8 mouse cellular contexts compared by ENCODE assay signal in the genomic region with DNA sequence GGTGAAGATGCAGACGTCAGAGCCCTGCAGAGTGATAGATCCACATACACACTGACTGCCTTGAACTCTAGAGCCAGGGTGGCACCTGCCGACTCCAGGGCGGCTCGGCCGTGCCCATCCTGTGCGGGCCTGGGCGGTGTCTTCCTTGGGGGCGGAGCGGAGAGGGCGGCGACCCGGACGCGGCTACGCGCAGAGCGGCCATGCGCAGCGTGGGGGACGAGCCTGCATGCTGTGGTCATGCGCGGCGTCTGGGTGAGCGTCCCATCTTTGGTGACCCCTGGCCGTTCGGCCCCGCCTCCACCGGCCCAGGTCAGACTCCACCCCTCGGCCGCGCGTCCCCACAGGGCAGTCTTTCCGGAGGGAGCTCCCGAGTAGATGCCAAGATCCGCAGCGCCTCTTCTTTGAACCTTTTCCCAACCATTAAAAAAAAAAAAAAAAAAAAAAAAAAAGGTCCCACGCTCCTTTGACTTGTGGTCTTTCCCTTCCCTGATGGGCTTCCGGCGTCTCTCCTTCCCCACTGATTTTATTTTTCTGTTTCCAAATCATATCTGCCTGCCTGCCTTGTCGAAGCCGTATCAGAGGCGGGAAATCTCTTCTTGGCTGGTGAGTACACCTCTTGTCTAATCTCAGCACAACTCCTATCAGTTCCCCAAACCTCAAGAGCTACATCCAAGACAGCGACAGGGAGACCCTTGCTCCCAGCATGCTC. TPM values are rescaled to one million over a fixed set of nuclear protein-coding genes. Genes with fewer than 3 reads are reported as not detected.
DNase-seq lines count a peak whose midpoint lies in the region; ATAC-seq and TF ChIP-seq lines count a peak whose summit lies in the region.

A gene (plus strand): TSS at position 214 of the 709 bp plus-strand sequence.

- TF ChIP-seq POLR2A in olfactory bulb, adult 2 months (IDR thresholded peaks at IDR 0.05; ENCODE audit: insufficient read depth, low read depth, low read length), result no peak
- TF ChIP-seq POLR2A in thymus, adult 2 months (IDR thresholded peaks at IDR 0.05; ENCODE audit: control insufficient read depth, extremely low read depth, insufficient read depth, low read length, poor library complexity), result no peak

- H3K27me3 ChIP-seq in E14TG2a.4 (ENCODE audit: insufficient read depth, low read length), result no peaks in the 10 kb centered on the region
- no peaks in the 10 kb centered on the region for H3K27me3 ChIP-seq in lung, embryonic 15.5 days
- no peaks in the 10 kb centered on the region for H3K27me3 ChIP-seq in thymus, adult 2 months (ENCODE audit: control insufficient read depth, insufficient read depth, low read length)

- H3K4me2 ChIP-seq in lung, embryonic 15.5 days, result peak within 1 kb of the TSS; percentile 67

- H3K36me3 ChIP-seq in E14TG2a.4 (ENCODE audit: insufficient read depth, low read length), result peaks cover 89% of the 10 kb centered on the region
- peaks cover 35% of the 10 kb centered on the region for H3K36me3 ChIP-seq in lung, embryonic 15.5 days
- H3K36me3 ChIP-seq in thymus, adult 2 months (ENCODE audit: control insufficient read depth, insufficient read depth, low read length), result peaks cover 8% of the 10 kb centered on the region

- ATAC-seq in frontal cortex, adult (ENCODE audit: low TSS enrichment), result peak; percentile 78
- peak; percentile 80 to 81 for ATAC-seq in hematopoietic stem cell, adult 5-6 weeks (replicated peaks in 1 of 2; ENCODE audit: insufficient read depth in 1 of 2, low FRiP score in 2 of 2, low TSS enrichment in 1 of 2, low read depth in 1 of 2, poor library complexity in 2 of 2, severe bottlenecking in 2 of 2)
- peak; percentile 87 for ATAC-seq in lung, embryonic 15.5 days (ENCODE audit: borderline replicate concordance, extremely low read depth, low FRiP score, low TSS enrichment)

- H3K4me1 ChIP-seq in E14TG2a.4 (replicated peaks; ENCODE audit: low read depth, low read length), result peaks cover 92% of the 10 kb centered on the region
- H3K4me1 ChIP-seq in lung, embryonic 15.5 days, result peaks cover 57% of the 10 kb centered on the region
- peaks cover 21% of the 10 kb centered on the region for H3K4me1 ChIP-seq in olfactory bulb, adult 2 months (ENCODE audit: control insufficient read depth, insufficient read depth, low read length)
- peaks cover 30% of the 10 kb centered on the region for H3K4me1 ChIP-seq in thymus, adult 2 months (replicated peaks; ENCODE audit: control insufficient read depth, insufficient read depth, low read length)

- peak within 1 kb of the TSS; percentile 72 for H3K4me3 ChIP-seq in E14TG2a.4 (replicated peaks; ENCODE audit: low read length)
- peak within 1 kb of the TSS; percentile 32 for H3K4me3 ChIP-seq in lung, embryonic 15.5 days
- H3K4me3 ChIP-seq in olfactory bulb, adult 2 months (ENCODE audit: insufficient read depth, low read depth, low read length), result peak within 1 kb of the TSS; percentile 49
- H3K4me3 ChIP-seq in thymus, adult 2 months (ENCODE audit: control insufficient read depth, insufficient read depth, low read length), result peak within 1 kb of the TSS; percentile 42

- WGBS in lung, embryonic 15.5 days, result under 1% methylated on average over 43 of the region's 43 CpGs
- WGBS in olfactory bulb, adult 2 months, result 1% methylated on average over 42 of the region's 43 CpGs
- whole genome bisulfite sequencing in thymus, adult 2 months, result 2% methylated on average over 43 of the region's 43 CpGs

- peak within 1 kb of the TSS; percentile 43 for H3K9ac ChIP-seq in lung, embryonic 15.5 days

- TF ChIP-seq CTCF in E14TG2a.4 (conservative IDR thresholded peaks at IDR 0.05; ENCODE audit: low read length), result no peak
- TF ChIP-seq CTCF in olfactory bulb, adult 2 months (IDR thresholded peaks at IDR 0.05; ENCODE audit: insufficient read depth, low read depth, low read length), result no peak
- no peak for TF ChIP-seq CTCF in thymus, adult 2 months (IDR thresholded peaks at IDR 0.05; ENCODE audit: borderline replicate concordance, control insufficient read depth, extremely low read depth, insufficient read depth, low read length, poor library complexity)

- H3K27ac ChIP-seq in lung, embryonic 15.5 days, result peak within 1 kb of the TSS; percentile 92
- H3K27ac ChIP-seq in olfactory bulb, adult 2 months (ENCODE audit: insufficient read depth, low read depth, low read length), result 0 out of 2 replicates have a peak within 1 kb of the TSS, but pooled peaks have one; percentile 42
- H3K27ac ChIP-seq in thymus, adult 2 months (ENCODE audit: control insufficient read depth, insufficient read depth, low read length), result peak within 1 kb of the TSS; percentile 41; the same call in 1 of the 2 replicates

- H3K9me3 ChIP-seq in E14TG2a.4 (ENCODE audit: low read length), result no peaks in the 10 kb centered on the region
- no peaks in the 10 kb centered on the region for H3K9me3 ChIP-seq in lung, embryonic 15.5 days

- DNase-seq in cerebellum, adult 8-10 months, result peak; percentile 90
- DNase-seq in layer of hippocampus, adult 9-10 months (ENCODE audit: low spot score), result peak; percentile 48
- peak; percentile 82 for DNase-seq in thymus, adult 2 months

RNA-seq across cellular contexts. Expression of the gene that starts here (rescaled TPM):
- total RNA-seq in hematopoietic stem cell, adult 5-6 weeks (2017), result 4.8 and 9.2 TPM in 2 replicates
- polyA plus RNA-seq in lung, embryonic 15.5 days (2015; fragmentation: Nextera tagmentation; extraction: Ambion mirVana), result 44.1 and 45.5 TPM in 2 replicates
- not detected in 2 replicates for polyA plus RNA-seq in olfactory bulb, adult 2 months (2012; ENCODE audit: insufficient read depth, insufficient read length, low replicate concordance, missing spikeins)
- 24.9 and 25.3 TPM in 2 replicates for polyA plus RNA-seq in thymus, adult 2 months (2012; rRNA removed)

Comparison
In these comparisons a context has a peak if more than half of its experiments do, and no peak if none do; other contexts are left out.
1. Peak in every context shown above with its lines: DNase-seq, ATAC-seq, H3K4me3 ChIP-seq and H3K27ac ChIP-seq.
2. H3K27ac ChIP-seq: peak in every context shown above with its lines; median percentile 92 in lung, embryonic 15.5 days; 42 in olfactory bulb, adult 2 months; 41 in thymus, adult 2 months.